Mouse (Mus musculus): Measurements from ENCODE around the gene Hps1. TPM values are rescaled to one million over a fixed set of nuclear protein-coding genes. Genes with fewer than 3 reads are reported as not detected.

The Hps1 gene
- polyA plus RNA-seq (2012; rRNA removed; ENCODE audit: low replicate concordance), result 36.9 and 72.6 TPM in 2 replicates

DNA sequence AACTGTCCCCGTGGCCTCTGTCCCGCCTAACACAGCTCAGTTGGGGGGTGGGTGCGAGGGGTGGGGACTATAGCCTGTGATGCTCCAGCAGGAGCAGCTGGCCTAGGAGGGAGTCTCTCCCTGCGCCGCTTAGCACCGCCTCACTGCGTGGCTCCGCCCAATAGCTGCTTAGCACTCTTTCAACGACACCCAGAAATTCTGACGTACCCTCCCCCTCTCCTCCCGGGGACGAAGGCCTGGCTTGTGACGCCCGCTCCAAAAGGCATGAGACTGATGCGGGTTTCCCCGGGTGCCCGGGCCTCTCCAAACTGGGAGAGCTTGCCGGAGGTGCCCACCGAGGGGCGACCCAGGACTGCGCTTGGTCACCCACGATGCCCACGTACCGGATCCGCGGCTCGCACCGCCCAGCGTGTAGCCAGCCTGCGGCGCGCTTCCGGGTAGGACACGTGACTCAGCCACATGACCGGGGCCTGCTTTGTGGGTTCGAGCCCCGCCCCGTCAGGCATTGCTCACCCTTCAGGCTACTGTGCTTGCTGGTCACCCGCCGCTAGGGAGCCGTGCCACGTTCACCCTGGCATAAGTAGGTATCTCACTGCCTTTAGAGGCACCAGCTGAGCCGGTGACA lies at the start of gene Hps1:
Hps1 (minus strand) TSS at position 448 of the 625 bp plus-strand sequence.

GRCm38 (mm10) chr19:42752363-42752931 lies 27.3 kb downstream of the Hps1 start, which contains the start of gene Pyroxd2:
Pyroxd2 (minus strand) TSS chr19:42752775.

Other genes with a start within 250 kb of the Hps1 start
- gene Loxl4, start 167.2 kb downstream of the Hps1 start, polyA plus RNA-seq (2012; rRNA removed; ENCODE audit: low replicate concordance), result 0.71 and 1.6 TPM in 2 replicates
- 28.5 and 35.2 TPM in 2 replicates for gene Pyroxd2, start 27.2 kb downstream of the Hps1 start, polyA plus RNA-seq (2012; rRNA removed; ENCODE audit: low replicate concordance)